Mouse (Mus musculus) spleen, embryonic (tissue): ENCODE measurements around the gene Poldip2.
"Not testable (repeated sequence)": the region's sequence is repeated elsewhere in the genome, so short reads cannot be mapped to it uniquely, and the experiment has no call there.

Experiments
- CTCF ChIA-PET: fragments of 350-600 bp; sonication (Branson Sonifier 250); formaldehyde crosslinking; loops from one replicate; lab custom pipeline; 2022; lab: Charles Lee

Poldip2 gene

DNA sequence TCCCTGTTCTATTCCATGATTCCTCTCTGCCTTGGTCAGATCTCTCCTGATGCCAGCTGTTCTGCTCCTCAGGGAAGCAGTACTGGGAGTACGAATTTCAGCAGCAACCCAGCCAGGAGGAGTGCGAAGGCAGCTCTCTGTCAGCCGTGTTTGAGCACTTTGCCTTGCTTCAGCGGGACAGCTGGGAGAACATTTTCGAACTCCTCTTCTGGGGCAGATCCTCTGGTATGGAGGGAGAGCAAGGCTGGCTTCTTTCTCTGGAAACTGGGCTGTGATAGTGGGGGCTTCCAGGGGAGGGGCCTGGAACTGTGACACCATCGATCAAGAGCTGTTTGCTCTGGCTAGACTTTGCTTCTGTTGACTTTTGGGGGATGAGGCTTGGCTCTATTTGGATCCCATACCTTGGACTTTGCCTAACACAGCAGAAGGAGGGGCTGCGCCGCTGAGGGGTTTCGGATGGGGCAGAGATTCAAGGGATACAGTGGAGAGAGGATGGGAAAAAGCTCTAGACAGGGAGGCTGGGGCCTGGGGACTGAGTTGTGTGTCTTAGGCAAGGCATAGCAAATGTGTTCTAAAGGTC, 11.3 kb upstream of the Poldip2 start:
- CTCF ChIA-PET, result no interaction called here

DNA sequence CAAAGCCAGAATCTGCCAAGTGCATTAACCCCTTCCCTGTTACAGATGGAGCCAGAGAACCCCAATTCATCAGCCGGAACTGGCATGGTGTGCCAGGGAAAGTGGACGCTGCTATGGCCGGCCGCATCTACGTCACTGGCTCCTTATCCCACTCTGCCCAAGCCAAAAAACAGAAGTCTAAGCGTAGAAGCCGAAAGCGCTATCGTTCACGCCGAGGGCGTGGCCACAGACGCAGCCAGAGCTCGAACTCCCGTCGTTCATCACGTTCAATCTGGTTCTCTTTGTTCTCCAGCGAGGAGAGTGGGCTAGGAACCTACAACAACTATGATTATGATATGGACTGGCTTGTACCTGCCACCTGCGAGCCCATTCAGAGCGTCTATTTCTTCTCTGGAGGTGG, 10.5 kb upstream of the Poldip2 start:
- CTCF ChIA-PET, result no interaction called here

DNA sequence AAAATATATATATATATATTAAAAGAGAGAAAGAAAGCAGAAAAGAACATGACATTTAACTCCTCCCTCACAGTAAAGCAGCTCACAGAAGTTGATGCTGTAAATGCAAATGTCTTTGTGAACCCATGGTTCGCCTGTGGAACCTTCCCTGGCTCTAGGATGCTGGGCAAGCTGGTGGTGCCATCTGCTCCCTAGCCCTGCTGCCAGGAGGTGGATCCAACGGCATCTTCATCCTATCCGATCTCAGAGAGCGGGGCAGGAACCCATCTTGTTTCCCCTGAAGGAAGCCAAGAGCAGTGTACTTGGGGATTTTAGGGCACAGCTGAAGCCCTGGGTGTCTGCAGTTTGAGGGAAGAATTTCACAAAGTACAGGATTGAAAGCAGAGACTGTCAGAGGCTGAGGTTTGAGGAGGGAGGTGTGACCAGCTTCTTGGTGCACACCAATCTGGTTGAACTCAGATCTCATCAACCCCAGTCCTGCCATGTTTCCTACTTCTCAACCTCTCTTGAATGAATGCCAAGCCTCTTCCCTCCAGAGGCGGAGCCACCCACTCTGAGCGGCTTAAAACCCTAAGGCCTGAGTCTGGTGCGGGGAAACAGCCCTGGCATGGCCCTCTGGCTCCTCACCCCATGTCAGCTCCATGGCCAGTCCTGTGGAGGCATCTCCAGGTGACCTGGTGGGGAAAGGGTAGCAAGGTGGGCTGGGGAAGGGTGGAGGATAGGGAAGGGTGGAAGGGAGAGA, 8.9 kb upstream of the Poldip2 start, which contains the start of gene Sebox:
TSS of gene Sebox (plus strand) at position 539 of the 742 bp plus-strand sequence.
- CTCF ChIA-PET, result no interaction called here

DNA sequence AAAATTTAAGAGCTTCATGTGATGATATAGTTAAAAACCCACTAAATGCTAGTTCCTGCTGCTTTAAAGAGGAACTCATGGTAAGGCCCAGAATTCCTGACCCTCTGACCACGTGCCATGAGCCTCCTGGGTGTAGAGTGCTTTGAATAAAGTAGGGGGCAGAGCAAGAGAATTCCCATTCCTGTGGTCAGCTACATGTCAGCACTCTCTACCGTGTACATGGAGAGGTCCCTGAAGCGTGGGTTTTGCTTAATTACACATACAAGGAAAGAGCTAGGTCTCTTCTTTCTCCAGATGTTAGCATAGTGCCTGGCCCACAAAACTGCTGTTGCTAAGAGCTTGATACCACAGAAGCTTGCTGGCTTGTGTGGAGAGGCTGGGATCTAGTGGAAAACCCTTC, 6.6 kb upstream of the Poldip2 start:
- CTCF ChIA-PET, result no interaction called here

DNA sequence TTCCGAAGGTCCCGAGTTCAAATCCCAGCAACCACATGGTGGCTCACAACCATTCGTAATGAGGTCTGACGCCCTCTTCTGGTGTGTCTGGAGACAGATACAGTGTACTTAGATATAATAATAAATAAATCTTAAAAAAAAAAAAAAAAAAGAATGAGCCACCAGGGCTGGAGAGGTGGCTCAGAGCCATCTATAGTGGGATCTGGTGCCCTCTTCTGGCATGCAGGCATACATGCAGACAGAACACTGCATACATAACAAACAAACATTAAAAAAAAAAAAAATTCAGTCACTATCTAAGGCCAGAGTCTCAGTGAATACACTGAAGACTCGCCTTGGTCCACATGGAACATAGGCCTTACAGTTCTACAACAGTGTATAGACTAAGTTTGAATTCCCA, 2.8 kb upstream of the Poldip2 start:
- CTCF ChIA-PET, result no interaction called here

DNA sequence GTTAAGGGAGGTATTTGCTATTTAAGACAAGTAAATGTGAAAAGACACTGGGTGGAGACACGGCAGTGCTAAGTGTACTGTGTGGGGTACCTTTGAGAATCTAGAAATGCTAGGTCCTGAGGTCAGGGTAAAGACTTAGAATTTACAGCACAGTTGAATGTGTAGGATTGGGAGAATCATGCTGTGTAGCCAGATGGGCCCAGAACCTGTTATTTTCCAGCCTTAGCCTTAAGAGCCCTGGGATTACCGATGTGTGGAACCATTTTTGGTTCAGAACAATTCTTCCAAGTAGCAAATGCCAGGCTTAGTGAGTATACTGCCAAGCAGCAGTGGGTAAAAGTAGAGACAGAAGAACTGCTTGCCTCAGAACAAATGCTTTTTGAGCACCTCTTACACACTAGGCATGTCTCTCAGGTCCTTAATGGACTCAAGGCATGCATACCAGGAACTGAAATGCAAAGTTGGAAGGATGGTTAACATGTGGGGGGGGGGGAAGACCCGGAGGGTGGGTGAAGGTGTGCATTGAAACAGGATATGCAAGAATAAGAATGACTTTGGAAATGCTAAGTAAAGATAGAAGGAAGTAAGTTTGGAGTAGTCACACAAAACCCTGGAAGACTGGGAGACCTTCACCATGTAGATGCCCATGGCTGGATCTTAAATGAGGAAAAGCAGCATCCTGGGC, 1.3 kb downstream of the Poldip2 start:
- CTCF ChIA-PET, result no interaction called here

DNA sequence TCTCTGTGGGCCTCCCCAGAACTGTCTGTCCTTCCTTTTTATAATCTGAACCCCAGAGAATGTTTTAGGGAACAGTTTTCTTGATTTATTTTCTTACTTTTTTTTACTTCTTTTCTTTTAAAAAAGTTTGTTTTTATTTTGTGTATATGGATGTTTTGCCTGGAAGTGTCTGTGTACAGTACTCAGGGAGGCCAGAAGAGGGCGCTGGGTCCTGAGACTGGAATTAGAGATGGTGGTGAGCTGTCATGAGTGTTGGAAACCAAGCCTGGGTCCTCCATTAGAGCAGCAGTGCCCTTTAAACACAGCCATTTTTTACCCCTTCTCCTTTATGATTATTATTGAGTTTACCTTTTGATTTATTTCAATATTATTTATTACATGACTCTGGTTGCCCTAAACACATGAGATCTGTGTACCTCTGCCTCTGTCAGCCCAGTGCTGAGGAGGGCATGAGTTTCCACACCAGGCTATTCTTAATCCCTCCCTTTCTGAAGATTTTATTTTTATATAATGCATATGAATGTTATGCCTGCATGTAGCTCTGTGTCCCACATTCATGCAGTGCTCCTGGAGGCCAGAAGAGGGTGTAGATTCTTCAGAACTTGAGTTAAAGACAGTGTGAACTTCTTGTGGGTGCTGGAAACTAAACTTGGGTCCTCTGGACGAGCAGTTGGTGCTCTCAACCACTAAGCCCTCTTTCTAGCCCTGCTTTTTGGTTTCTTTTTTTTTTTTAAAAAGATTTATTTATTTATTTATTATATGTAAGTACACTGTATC, 3.7 kb downstream of the Poldip2 start:
- CTCF ChIA-PET, result no interaction called here

DNA sequence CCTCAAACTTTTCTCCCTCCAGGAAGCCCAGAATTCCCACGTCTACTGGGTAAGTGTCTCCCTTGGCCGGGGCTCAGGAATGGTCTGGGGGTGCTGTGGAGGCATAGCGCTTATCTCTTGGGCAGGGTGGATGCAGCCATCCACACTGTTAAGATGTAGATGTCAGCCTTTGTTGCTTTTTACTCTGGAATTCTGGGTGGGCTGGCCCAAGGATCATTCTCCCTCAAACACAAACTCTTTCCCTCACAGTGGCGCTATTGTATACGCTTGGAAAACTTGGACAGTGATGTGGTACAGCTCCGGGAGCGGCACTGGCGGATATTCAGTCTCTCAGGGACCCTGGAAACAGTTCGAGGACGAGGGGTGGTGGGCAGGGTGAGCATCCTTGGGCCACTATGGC, 6.9 kb downstream of the Poldip2 start:
- CTCF ChIA-PET, result interaction anchor here (0.6 kb wide), 1 partner anchor 22 kb away, joined by 3 read pairs; no protein-coding TSS in a partner anchor

DNA sequence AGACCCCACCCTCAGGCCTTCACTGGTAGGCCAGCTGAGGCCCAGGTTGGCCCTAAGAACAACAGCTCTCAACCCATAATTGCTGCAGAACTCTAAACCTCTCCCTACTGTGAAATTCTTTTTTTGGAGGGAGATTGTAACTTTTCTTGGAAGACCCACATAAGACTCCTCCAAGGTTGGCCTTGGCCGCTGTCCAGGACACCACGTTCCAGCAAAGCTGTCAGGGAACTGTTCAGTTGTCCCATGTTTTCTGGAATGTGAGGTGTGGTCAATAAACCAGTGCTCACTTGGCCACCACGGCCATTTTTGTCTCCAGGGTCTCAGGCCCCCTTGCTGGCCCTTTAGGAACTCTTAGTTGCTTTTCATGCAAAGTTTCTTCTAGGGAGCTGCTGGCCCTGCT, 9.9 kb downstream of the Poldip2 start:
- CTCF ChIA-PET, result interaction anchor here (0.8 kb wide), 1 partner anchor 11 kb away, joined by 3 read pairs; no protein-coding TSS in a partner anchor

DNA sequence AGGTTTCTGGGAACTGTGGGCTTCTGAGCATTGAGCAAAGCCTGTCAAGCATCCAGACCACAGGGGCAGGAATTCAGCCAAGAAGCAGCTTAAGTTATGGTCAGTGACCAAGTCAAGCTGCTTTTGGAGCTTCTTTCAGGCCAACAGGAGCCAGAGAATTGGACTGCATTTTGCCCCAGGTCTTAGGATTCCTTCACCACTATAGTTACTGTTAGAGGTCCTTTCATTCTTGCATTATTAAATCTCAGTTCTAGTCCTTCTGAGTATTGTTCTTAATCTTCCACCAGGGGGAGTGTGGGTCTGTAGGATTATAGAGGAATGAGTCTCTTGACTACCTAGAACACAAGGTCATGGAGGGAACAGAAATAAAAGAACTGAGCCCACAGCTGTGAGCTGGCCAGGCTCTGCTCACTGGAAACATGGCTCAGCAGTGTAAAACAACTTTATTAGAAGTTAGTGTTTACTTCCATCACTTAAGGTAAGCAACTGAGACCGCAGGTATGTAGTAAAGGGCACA, 10.5 kb downstream of the Poldip2 start:
- CTCF ChIA-PET, result interaction anchor here (0.8 kb wide), 1 partner anchor 10 kb away, joined by 3 read pairs; no protein-coding TSS in a partner anchor

DNA sequence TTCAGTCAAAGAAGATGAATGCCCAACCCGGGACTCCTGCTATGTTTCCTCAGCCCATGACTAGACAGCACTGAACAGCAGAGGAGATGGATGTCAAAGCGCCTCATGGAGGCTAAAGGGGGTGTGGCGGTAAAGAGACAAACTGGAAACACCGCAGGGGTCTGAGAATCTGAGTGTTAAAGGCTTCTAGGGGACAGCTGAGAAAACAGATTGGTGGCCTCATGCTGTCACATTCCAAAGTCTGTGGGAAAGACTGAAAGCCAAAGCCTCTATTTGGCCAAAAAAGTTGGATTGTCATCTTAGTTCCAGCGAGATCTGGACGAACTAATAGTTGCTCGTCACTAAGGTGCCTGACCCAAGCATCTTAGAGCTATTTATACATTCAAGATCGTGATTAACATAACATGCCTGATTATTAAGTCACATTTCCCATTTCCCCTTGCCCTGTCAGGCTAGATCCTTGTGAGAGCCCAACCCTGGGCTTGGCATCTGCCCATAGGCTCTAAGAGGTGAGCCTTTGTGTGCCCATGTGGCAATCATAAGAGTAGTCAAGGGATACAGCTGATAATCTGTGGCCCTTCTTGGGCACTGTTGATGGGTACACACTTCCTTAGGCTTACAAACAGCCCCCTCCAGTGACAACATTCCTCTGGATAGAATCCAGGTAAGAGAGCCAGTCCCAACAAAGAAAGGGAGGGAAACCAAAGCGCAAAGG, 11.4 kb downstream of the Poldip2 start:
- CTCF ChIA-PET, result interaction anchor here (0.7 kb wide), 1 partner anchor 9 kb away, joined by 12 read pairs; no protein-coding TSS in a partner anchor

DNA sequence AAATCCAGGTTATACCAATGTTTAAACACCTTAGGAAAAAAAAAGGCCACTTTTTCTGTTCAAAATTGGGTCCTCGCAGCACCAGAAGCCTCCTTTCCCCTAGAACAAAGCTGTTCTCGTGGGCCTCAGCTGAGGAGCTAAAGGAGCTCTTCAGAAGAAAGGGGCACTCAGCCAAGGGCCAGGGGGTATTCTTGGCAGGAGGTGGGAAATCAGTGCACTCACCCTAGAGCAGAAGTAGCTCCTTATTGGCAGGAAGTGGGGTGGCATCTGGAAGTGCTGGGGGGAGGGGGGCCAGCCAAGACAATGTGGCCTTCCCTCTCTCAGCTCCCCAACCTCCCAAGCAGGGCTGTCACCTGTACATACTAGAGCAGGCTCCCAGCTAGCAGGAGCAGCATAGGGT, 12.8 kb downstream of the Poldip2 start:
- CTCF ChIA-PET, result no interaction called here

DNA sequence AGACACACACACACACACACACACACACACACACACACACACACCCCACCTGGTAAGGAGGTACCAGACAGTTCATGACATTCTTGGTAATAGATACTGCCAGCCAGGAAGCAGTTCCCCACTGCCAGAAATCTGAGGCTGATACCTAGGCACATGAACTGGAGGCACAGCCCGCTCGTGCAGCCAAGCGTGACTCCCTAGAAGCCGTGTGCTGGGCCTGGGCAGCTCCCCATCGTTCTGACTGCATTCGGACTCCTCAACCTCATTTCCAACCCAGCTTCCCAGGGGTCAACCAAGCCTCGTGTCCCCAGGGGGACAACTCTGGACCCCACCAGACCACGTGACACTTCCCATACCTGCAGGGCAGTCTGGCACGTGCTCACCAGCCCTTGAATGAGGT, 16.7 kb downstream of the Poldip2 start:
- CTCF ChIA-PET, result no interaction called here

DNA sequence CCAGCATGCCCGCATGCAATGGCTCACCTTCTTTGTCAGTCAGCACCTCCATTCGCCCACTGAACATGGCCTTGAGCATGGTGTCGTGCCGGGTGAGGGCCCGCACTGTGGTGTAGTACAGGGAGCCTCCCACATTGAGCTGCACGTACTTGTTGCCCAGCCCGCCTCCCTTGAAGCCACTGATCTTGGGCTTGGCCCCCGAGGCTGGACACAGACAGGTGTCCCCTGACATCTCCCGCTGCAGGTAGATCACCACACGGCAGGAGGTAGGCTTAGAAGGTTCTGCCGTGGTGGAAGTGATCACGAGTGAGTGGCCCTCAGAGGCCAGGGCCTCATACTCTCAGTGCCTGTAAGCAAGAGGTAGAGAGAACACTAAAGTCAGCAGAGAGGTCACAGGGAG, 18.0 kb downstream of the Poldip2 start:
- CTCF ChIA-PET, result no interaction called here

DNA sequence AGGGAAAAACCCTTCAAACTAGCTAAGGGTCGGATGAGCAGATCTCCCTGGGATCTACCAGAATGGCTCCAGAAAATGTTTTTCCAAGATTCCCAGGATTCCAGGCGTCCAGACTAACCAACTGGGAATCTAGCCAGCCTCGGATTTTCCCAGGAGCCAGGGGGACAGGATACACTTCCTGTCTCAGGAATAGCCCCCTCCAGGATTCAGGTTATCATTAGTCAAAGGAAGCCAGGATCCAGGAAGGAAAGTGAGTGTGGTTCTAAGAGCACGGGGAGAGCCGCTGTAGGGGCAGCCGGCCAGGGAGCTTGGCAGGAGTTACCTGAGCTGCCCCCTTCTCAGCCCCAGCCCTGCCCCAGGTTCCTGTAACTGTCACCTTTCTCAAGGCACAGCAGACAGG, 19.1 kb downstream of the Poldip2 start:
- CTCF ChIA-PET, result no interaction called here

DNA sequence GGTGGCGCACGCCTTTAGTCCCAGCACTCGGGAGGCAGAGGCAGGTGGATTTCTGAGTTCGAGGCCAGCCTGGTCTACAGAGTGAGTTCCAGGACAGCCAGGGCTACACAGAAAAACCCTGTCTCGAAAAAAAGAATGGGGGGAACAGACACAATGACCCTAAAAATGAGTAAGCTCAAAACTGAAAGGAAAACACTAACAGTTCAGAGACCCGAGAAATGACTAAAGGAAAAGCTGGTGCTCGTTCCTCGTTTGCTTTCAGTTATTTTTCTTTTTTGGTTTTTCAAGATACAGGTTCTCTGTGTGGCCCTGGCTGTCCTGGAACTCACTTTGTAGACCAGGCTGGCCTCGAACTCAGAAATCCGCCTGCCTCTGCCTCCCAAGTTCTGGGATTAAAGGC, 19.5 kb downstream of the Poldip2 start:
- CTCF ChIA-PET, result not testable (repeated sequence)

DNA sequence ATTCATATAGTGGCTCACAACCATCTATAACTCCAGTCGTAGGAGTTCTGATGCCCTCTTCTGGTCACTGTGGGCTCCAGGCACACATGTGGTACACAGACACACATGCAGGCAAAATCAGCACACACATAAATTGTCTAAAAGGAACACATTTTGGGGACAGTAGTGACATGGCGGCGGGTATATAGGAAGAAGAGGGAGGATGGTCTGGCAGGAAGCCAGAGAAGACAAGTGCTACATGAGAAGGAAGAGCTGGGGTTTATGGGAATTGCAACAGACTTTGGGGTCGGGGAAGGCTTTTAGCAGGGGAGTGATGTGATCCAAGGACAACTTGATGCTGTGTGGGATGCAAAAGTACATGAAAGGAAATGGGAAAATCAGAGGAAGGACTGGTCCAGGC, 22.5 kb downstream of the Poldip2 start:
- CTCF ChIA-PET, result no interaction called here

DNA sequence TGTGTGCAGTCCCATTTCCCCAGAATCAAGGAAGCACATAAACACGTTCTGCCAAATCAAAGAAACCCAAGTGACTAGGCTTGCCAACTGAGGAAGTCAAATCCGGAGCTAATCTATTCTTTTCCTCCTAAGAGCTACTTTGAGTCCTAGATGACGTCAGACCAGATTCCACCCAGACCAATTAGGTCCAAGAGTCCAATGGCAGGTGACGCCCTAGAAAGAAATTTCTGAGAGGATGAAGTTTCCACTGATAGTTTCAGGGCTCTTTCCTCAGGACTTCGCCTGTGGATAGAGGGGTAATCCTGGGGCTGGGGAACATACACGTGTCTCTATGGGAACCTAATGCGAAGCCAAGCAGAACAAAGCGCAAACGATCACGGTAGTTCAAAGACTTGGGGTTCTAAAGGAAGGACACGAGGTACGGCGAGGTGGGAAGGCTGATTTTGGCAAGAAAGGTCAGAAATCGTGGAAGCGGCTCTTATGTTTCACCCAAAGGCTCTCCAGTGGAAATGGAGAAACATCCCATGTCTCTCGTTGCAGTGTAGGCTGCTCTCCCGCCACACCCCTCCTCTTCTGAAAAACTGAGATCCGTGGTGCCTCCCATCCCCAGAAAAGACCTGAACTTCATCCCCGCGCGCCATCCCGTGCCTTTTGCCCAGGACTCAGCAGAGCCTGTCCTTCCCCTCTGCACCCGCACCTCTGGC, 23.5 kb downstream of the Poldip2 start:
- CTCF ChIA-PET, result interaction anchor here (0.5 to 1.0 kb wide), 2 partner anchors 39 to 628 kb away, joined by 3 to 6 read pairs; no protein-coding TSS in a partner anchor

DNA sequence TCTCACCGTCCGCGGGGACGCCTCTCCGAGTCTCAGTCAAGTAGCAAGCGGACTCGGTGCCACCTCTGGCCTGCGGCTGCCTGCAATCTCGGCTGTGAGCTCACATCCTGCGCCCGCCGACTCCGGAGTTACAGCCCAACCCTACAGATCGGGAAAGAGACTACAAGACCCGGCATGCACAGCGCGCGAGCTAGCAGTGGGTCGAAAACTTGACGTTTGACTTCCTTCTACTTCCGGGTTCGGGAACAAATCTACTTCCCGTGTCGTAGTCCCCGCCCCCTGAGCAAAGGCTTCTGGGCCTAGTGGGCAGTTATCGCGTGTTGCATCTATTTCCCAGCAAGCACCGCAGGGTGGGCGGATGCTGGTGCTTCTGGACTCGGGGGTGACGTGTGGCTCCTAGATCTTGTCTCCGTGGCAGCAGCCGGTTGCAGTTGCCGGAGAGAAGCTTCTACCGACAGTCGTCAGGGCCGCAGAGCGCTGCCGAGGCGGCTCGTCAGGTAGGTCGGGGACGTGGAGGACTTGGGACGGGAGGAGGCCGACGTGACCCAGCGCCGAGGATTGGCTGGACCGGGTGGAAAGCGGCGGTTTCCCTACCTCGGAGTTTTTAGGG, 24.2 kb downstream of the Poldip2 start, which contains the start of the genes Tnfaip1 and Ift20:
TSS of gene Tnfaip1 (minus strand) at position 253 of the 610 bp plus-strand sequence.
TSS of gene Ift20 (plus strand) at position 282 of the 610 bp plus-strand sequence.
- CTCF ChIA-PET, result interaction anchor here (0.7 to 1.0 kb wide), 2 partner anchors 16 to 40 kb away, joined by 3 to 6 read pairs; no protein-coding TSS in a partner anchor
